Mouse (Mus musculus) small intestine, adult 10 weeks (tissue): Measurements from ENCODE around the gene Dhx30. TPM values are rescaled to one million over a fixed set of nuclear protein-coding genes. Genes with fewer than 3 reads are reported as not detected.

ENCODE experiments used
- polyA plus RNA-seq: library from polyadenylated mRNA; stranded (reverse); fragments of 350-450 nt; fragmentation: Illumina TruSeq; extraction: RNeasy Lipid Tissue Mini Kit (QIAGEN cat#74804); gene quantifications from one replicate; pipeline ENCODE4 v1.2.3, GENCODE M21; 2014; ENCODE audit warnings: low replicate concordance

Gene Dhx30
- 16.3 TPM for polyA plus RNA-seq

GRCm38 (mm10) chr9:110117779-110118139 lies at the start of gene Dhx30:
TSS of gene Dhx30 (minus strand) at chr9:110117830.

GRCm38 (mm10) chr9:110116977-110117778 lies 452 bp downstream of the Dhx30 start, which contains the start of gene Smarcc1:
TSS of gene Smarcc1 (plus strand) at chr9:110117708.

Other genes starting within 250 kb of the Dhx30 start
- gene Cdc25a, start 242.3 kb downstream of the Dhx30 start, polyA plus RNA-seq, result 54.8 TPM
- 18.3 TPM for gene Map4, start 186.4 kb downstream of the Dhx30 start, polyA plus RNA-seq
- 24.8 TPM for gene Smarcc1, start 122 bp downstream of the Dhx30 start, polyA plus RNA-seq
- gene Cspg5, start 126.0 kb upstream of the Dhx30 start, polyA plus RNA-seq, result not detected
- not detected for gene Elp6, start 187.3 kb upstream of the Dhx30 start, polyA plus RNA-seq
- 0.11 TPM for gene Scap, start 215.5 kb upstream of the Dhx30 start, polyA plus RNA-seq